Mouse (Mus musculus) lung, embryonic 16.5 days (tissue): ENCODE results near the gene Abtb2. TPM values are rescaled to one million over a fixed set of nuclear protein-coding genes. Genes with fewer than 3 reads are reported as not detected.
A peak's percentile ranks its signal among the peaks of the same experiment; 100 is the strongest.

Experiments used
- ATAC-seq: fragments of 200-750 bp; cut with Nextera tagmentation; 2 replicates; pipeline ENCODE4 v1.8.0; 2017; ENCODE audit warnings: low read depth, mild to moderate bottlenecking, moderate library complexity
- H3K27ac ChIP-seq: fragments of 300-500 bp; sonication (generic); 2 replicates; pipeline ENCODE4 v1.5.1; 2014; ENCODE audit warnings: mild to moderate bottlenecking, control low read depth, low read length
- H3K27me3 ChIP-seq: fragments of 300-500 bp; sonication (generic); 2 replicates; pipeline ENCODE4 v1.6.1; 2014; ENCODE audit warnings: low read depth, low read length, mixed read lengths; ENCODE audit not compliant: control insufficient read depth, insufficient read depth
- H3K36me3 ChIP-seq: fragments of 300-500 bp; sonication (generic); 2 replicates; pipeline ENCODE4 v1.6.1; 2014; ENCODE audit warnings: low read length; ENCODE audit not compliant: control insufficient read depth, insufficient read depth
- H3K4me1 ChIP-seq: fragments of 300-500 bp; sonication (generic); replicated peaks from 2 replicates; pipeline ENCODE4 v1.6.1; 2014; ENCODE audit warnings: low read length, mixed read lengths; ENCODE audit not compliant: control insufficient read depth, insufficient read depth
- H3K4me2 ChIP-seq: fragments of 300-500 bp; sonication (generic); 2 replicates; pipeline ENCODE4 v1.6.1; 2014; ENCODE audit warnings: low read depth, low read length, control low read depth
- H3K4me3 ChIP-seq: fragments of 300-500 bp; sonication (generic); 2 replicates; pipeline ENCODE4 v1.5.1; 2014; ENCODE audit warnings: mild to moderate bottlenecking, low read length, control low read depth
- H3K9ac ChIP-seq: fragments of 300-500 bp; sonication (generic); 2 replicates; pipeline ENCODE4 v1.6.1; 2014; ENCODE audit warnings: low read length, control low read depth
- H3K9me3 ChIP-seq: fragments of 300-500 bp; sonication (generic); 2 replicates; pipeline ENCODE4 v1.6.1; 2016; ENCODE audit warnings: low read length; ENCODE audit not compliant: control insufficient read depth
- WGBS: fragments of 180-500 bp; shearing (Covaris S2); extraction: QIAGEN DNeasy Blood & Tissue Kit; methylation state at CpG from one replicate; pipeline ENCODE4 v1.1.7; 2014; 5-methylcytosine and 5-hydroxymethylcytosine counted together
- polyA plus RNA-seq: library from polyadenylated mRNA; unstranded; fragments of >200 nt; fragmentation: Nextera tagmentation; extraction: Ambion mirVana; gene quantifications from 2 replicates; pipeline ENCODE4 v1.2.1, GENCODE M21; 2015

The Abtb2 gene
- polyA plus RNA-seq, 1 experiment from 2014 or later: 7.7 TPM

DNA sequence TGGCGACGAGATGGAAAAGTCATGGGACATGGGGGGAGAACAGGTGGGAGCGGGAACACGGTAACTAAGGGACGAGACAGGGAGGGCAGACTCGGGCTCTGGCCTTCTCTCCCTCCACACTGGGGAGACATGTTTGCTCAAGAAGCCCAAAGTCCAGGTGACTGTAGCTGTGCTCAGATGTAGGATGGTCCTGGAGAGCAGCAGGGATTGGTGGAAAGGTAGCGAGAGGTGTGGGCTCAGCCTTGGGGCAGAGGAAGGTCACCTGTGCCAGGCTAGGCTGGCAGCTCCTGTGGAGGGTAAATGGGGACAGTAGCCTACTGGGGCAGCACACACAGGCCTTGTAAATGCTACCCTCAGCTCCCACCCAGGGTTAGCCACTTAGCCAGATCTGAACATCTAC, 147.7 kb downstream of the Abtb2 start:
- Histone ChIP-seq H3K4me1 (peaks cover 14% of the 10 kb centered on the region), H3K9me3 (no peaks in the 10 kb centered on the region), H3K27me3 (no peaks in the 10 kb centered on the region), H3K4me2 (no peak overlapping the region), H3K9ac (no peak overlapping the region), H3K4me3 (no peak overlapping the region), H3K27ac (no peak overlapping the region), H3K36me3 (no peaks in the 10 kb centered on the region; the same call in 1 of the 2 replicates)
- ATAC-seq: no peak
- 76% methylated on average over 7 of the region's 7 CpGs for WGBS

DNA sequence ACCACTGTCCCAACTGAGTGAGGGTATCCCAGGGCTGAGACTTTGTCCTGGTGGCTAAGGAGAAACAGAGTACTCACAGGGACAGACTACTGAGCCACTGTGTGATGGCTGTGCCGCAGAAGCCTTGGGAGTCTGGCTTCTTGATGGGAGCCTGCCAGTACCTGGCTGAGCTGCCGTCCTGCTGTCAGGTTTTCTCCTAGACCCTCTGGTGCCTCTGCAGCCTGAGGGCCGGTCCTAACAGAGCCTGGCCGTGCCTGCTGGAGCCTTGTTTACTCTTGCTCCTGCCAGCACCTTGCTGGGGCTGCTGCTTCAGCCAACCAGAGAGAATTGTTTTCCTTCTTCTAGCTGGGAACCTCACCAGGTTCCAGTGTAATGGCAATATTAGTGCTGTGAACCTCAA, 148.3 kb downstream of the Abtb2 start:
- 49% methylated on average over 4 of the region's 4 CpGs for WGBS
- H3K9ac ChIP-seq: no peak overlapping the region
- H3K27ac ChIP-seq: no peak overlapping the region
- no peaks in the 10 kb centered on the region for H3K27me3 ChIP-seq
- peaks cover 14% of the 10 kb centered on the region for H3K4me1 ChIP-seq
- no peaks in the 10 kb centered on the region; the same call in 1 of the 2 replicates for H3K36me3 ChIP-seq
- ATAC-seq: no peak
- H3K4me2 ChIP-seq: no peak overlapping the region
- H3K9me3 ChIP-seq: no peaks in the 10 kb centered on the region
- no peak overlapping the region for H3K4me3 ChIP-seq

DNA sequence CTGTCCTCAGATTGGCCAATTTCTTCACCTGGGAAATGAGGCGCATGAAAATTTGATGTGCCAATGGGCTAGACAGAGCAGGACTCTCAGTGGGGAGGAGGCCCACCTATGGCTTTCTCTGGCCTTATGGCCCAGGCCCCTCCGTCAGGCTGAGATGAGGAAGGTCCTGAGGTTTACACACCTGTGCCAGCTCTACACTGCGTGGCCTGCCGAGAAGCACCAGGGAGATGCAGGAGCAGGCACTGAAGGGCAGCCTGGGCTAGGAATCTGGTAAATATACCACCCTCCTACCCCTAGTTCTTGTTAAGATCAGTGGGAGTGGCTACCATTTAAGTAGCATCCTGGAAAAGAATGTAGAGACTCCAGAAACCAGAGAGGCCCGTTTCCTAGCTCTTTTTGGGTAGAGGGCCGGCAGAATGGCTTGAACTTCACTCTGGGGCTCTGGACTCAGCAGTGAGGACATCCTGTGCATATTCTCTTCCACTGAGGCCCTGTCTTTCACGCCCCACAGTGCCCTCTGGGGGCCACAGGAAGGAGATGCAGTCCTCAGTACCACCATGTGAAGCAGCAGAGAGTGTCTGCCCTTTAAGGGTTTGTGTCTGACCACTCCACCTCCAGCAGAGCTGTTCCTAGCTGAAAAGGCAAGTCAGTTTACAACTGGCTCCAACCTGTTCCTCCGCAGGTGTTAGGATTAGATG, 152.6 kb downstream of the Abtb2 start:
- Histone ChIP-seq H3K9me3 (no peaks in the 10 kb centered on the region), H3K4me2 (no peak overlapping the region)
- 45% methylated on average over 8 of the region's 8 CpGs for WGBS

DNA sequence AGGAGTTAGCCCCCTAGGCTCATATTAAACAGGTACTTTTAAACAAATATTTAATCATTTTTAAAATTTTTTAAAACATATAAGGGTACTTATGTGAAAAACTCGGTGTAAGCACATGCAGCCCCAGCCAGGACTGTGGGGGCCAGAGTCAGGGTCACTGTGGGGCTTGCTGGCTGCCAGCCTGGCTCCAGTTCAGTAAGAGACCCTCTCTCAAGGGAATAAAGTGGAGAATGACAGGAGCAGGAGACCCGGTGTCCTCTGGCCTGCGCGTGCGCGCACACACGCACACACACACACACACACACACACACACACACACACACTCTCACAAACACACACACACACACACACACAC, 153.2 kb downstream of the Abtb2 start:
- Histone ChIP-seq H3K36me3 (peaks cover 27% of the 10 kb centered on the region), H3K4me1 (peaks cover 4% of the 10 kb centered on the region), H3K27me3 (no peaks in the 10 kb centered on the region), H3K9ac (no peak overlapping the region), H3K4me3 (no peak overlapping the region), H3K9me3 (no peaks in the 10 kb centered on the region), H3K27ac (peak overlapping the region; percentile 56), H3K4me2 (no peak overlapping the region)
- 84% methylated on average over 7 of the region's 7 CpGs for WGBS
- ATAC-seq: peak; percentile 62; the same call in 1 of the 2 replicates

More for the DNA sequence above, 152.6 kb downstream of the Abtb2 start:
- Histone ChIP-seq H3K27me3 (no peaks in the 10 kb centered on the region), H3K4me1 (peaks cover 4% of the 10 kb centered on the region), H3K27ac (peak overlapping the region; percentile 66), H3K36me3 (peaks cover 27% of the 10 kb centered on the region), H3K4me3 (no peak overlapping the region), H3K9ac (no peak overlapping the region)
- peak; percentile 88 for ATAC-seq

DNA sequence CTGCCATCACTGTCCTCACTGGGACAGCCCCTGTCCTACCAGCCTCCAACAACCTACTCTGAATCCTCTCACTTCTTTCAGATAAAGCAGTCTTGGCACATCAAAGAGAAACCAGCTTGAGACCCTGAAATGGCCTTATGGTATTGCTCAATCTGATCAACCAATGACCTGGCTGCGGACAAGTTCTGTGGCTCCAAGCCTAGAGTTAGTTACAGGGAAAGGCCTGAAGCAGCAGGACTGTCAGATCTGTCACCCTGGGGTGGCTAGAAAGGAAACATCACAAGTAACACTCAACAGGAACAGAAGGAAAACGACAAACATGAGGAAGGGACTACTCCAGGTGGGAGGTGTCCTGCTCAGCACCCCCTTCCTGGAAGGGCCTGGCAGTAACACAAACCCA, 158.4 kb downstream of the Abtb2 start:
- Histone ChIP-seq H3K27ac (no peak overlapping the region), H3K4me2 (no peak overlapping the region)
- ATAC-seq: no peak

DNA sequence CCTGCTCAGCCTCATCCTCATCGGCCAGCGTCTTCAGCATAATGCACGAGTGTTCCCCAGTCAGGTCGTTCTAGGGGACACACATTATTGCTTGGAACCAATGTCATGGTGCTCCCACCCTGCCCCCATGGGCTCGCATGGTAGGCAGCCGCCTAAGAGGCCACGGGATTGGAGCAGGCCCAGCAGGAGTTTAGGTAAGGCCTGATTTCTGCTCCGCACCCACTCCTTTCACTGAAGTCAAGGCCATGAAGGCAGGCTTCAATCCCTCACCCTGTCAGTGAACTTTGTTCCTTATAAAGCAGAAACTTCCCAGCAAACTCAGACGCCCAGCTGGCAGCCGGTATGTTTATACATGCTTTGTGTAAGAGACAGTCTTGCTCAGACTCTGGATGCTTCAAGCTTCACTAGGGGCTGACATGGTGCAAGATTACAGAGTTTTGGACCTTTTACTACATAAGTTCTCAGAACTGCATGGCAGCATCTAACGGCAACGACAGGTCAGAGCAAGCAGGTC, 162.0 kb downstream of the Abtb2 start:
- Histone ChIP-seq H3K36me3 (peaks cover 23% of the 10 kb centered on the region), H3K4me3 (no peak overlapping the region), H3K27me3 (no peaks in the 10 kb centered on the region), H3K4me1 (no peaks in the 10 kb centered on the region), H3K9me3 (no peaks in the 10 kb centered on the region), H3K9ac (no peak overlapping the region), H3K4me2 (no peak overlapping the region), H3K27ac (no peak overlapping the region)
- ATAC-seq: no peak
- 78% methylated on average over 12 of the region's 12 CpGs for WGBS

More for the DNA sequence above, 158.4 kb downstream of the Abtb2 start:
- no peak overlapping the region for H3K4me3 ChIP-seq
- H3K36me3 ChIP-seq: peaks cover 44% of the 10 kb centered on the region
- no peaks in the 10 kb centered on the region for H3K9me3 ChIP-seq
- no peaks in the 10 kb centered on the region for H3K4me1 ChIP-seq
- H3K9ac ChIP-seq: no peak overlapping the region
- H3K27me3 ChIP-seq: no peaks in the 10 kb centered on the region
- whole genome bisulfite sequencing: 71% methylated on average over 2 of the region's 2 CpGs

DNA sequence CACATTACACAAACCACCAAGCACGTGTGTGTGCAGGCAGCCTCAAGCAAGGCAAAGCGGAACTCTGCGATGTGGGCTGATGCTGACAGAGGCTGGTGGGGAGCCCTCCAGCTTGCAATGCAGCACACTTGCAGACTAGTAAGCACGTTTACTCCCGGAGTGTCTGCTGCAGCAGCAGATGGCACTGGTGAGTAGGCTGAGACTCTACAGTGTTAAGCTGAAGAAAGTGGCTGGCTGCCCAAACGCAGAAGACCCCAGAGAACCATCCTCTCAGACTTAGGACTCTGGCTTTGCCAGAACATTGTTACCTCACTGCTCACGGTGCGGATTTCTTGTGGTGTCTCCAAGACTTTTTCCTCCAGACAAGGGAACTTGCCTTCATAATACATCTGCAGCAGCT, 164.9 kb downstream of the Abtb2 start:
- Histone ChIP-seq H3K4me2 (no peak overlapping the region), H3K27ac (no peak overlapping the region), H3K27me3 (no peaks in the 10 kb centered on the region), H3K36me3 (peaks cover 26% of the 10 kb centered on the region), H3K9me3 (no peaks in the 10 kb centered on the region), H3K4me1 (no peaks in the 10 kb centered on the region), H3K4me3 (no peak overlapping the region), H3K9ac (no peak overlapping the region)
- ATAC-seq: no peak
- 82% methylated on average over 8 of the region's 8 CpGs for WGBS

DNA sequence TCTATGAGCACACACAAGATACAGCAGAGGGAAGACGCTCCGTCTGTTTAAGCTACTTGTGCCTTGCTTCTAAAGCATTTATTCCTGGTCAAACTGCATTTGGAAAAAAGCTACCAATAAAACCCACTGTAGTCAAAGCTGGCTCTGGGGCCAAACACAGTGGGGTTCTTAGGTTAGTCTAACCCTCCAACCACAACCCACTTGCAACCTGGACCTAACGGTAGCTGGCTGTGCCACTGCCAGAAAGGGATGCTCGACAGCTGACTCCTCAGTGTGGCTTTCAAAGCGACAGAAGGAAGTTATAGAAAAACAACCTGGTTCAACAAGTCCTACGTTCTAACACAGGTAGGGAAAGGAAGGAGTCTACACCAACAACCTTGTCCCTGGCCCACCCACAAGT, 165.3 kb downstream of the Abtb2 start:
- Histone ChIP-seq H3K4me1 (no peaks in the 10 kb centered on the region), H3K4me2 (no peak overlapping the region), H3K9ac (no peak overlapping the region), H3K4me3 (no peak overlapping the region), H3K27ac (no peak overlapping the region), H3K27me3 (no peaks in the 10 kb centered on the region), H3K36me3 (peaks cover 27% of the 10 kb centered on the region), H3K9me3 (no peaks in the 10 kb centered on the region)
- no peak for ATAC-seq
- WGBS: 89% methylated on average over 6 of the region's 6 CpGs

DNA sequence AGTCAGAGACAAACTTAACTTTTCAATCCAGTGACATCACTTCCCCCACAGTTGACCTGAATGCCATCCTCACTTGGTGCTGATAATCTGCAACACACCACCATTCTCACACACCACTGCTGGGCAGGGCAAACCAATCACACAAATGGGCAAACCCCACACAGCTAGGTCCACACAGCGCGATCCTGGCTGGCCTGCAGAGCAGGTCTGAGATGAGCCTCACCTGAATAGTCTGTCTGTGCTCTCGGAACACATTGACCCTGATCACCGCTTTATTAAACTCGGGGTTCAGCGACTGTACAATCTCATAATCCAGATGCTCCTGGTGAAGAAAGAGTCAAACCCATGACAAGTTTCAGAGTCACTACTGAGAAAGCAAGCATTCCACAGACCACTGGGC, 176.7 kb downstream of the Abtb2 start:
- H3K27ac ChIP-seq: no peak overlapping the region
- WGBS: 94% methylated on average over 6 of the region's 6 CpGs
- peaks cover 9% of the 10 kb centered on the region; the same call in 1 of the 2 replicates for H3K36me3 ChIP-seq
- ATAC-seq: no peak
- H3K9ac ChIP-seq: no peak overlapping the region
- no peaks in the 10 kb centered on the region for H3K27me3 ChIP-seq
- no peaks in the 10 kb centered on the region for H3K4me1 ChIP-seq
- H3K4me2 ChIP-seq: no peak overlapping the region
- no peak overlapping the region for H3K4me3 ChIP-seq
- no peaks in the 10 kb centered on the region for H3K9me3 ChIP-seq
